Mouse (Mus musculus) midbrain, embryonic 13.5 days (tissue): Measurements from ENCODE around the gene Rnf166. TPM values are rescaled to one million over a fixed set of nuclear protein-coding genes. Genes with fewer than 3 reads are reported as not detected.

Experiments
- ATAC-seq: fragments of 200-750 bp; cut with Nextera tagmentation; 2 replicates; pipeline ENCODE4 v1.8.0; 2017; ENCODE audit warnings: mild to moderate bottlenecking, moderate TSS enrichment, moderate library complexity
- H3K27ac ChIP-seq: fragments of 300-500 bp; sonication (generic); 2 replicates; pipeline ENCODE4 v1.5.1; 2015; ENCODE audit warnings: inconsistent platforms, mild to moderate bottlenecking, moderate library complexity
- H3K27me3 ChIP-seq: fragments of 300-500 bp; sonication (generic); 2 replicates; pipeline ENCODE4 v1.6.1; 2015; ENCODE audit warnings: mild to moderate bottlenecking, inconsistent platforms
- H3K36me3 ChIP-seq: fragments of 300-500 bp; sonication (generic); 2 replicates; pipeline ENCODE4 v1.6.1; 2015; ENCODE audit warnings: mild to moderate bottlenecking, inconsistent platforms
- H3K4me1 ChIP-seq: fragments of 300-500 bp; sonication (generic); replicated peaks from 2 replicates; pipeline ENCODE4 v1.6.1; 2015; ENCODE audit warnings: inconsistent platforms
- H3K4me2 ChIP-seq: fragments of 300-500 bp; sonication (generic); replicated peaks from 2 replicates; pipeline ENCODE4 v1.6.1; 2015; ENCODE audit warnings: moderate library complexity, mild to moderate bottlenecking, inconsistent platforms
- H3K4me3 ChIP-seq: fragments of 300-500 bp; sonication (generic); replicated peaks from 2 replicates; pipeline ENCODE4 v1.5.1; 2015; ENCODE audit warnings: mild to moderate bottlenecking, inconsistent platforms
- H3K9ac ChIP-seq: fragments of 300-500 bp; sonication (generic); replicated peaks from 2 replicates; pipeline ENCODE4 v1.6.1; 2015; ENCODE audit warnings: mild to moderate bottlenecking, inconsistent platforms
- H3K9me3 ChIP-seq: fragments of 300-500 bp; sonication (generic); 2 replicates; pipeline ENCODE4 v1.6.1; 2016; ENCODE audit warnings: mild to moderate bottlenecking, inconsistent platforms
- WGBS: fragments of 180-500 bp; shearing (Covaris S2); methylation state at CpG from one replicate; pipeline ENCODE4 v1.1.7; 2015; 5-methylcytosine and 5-hydroxymethylcytosine counted together
- polyA plus RNA-seq: library from polyadenylated mRNA; unstranded; fragments of >200 nt; fragmentation: Nextera tagmentation; extraction: Ambion mirVana; gene quantifications from 2 replicates; pipeline ENCODE4 v1.2.1, GENCODE M21; 2015

Gene Rnf166
- polyA plus RNA-seq, 1 experiment from 2014 or later = 38.1 TPM

DNA sequence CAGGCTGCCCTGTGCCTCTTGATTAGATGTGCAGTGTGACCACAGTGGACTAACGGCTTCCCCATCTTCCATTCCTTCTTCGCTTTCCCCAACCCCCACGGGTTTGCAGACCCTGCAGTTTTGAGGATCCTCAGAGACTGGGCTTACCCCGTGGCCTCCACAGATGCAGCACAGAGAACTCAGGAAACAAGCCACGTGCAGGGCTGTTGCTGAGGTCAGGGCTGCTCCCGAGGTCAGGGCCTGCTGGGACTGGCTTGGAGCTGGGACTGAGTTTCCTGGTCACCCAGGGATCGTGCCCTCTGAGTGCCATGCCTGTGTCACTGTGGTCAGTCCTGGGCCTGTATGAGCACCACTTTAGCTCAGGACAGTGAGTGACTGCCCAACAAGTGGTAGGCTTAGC is 10.9 kb downstream of the Rnf166 start:
- H3K27me3 ChIP-seq = peaks cover 35% of the 10 kb centered on the region
- no peak for ATAC-seq
- 78% methylated on average over 7 of the region's 7 CpGs for WGBS

DNA sequence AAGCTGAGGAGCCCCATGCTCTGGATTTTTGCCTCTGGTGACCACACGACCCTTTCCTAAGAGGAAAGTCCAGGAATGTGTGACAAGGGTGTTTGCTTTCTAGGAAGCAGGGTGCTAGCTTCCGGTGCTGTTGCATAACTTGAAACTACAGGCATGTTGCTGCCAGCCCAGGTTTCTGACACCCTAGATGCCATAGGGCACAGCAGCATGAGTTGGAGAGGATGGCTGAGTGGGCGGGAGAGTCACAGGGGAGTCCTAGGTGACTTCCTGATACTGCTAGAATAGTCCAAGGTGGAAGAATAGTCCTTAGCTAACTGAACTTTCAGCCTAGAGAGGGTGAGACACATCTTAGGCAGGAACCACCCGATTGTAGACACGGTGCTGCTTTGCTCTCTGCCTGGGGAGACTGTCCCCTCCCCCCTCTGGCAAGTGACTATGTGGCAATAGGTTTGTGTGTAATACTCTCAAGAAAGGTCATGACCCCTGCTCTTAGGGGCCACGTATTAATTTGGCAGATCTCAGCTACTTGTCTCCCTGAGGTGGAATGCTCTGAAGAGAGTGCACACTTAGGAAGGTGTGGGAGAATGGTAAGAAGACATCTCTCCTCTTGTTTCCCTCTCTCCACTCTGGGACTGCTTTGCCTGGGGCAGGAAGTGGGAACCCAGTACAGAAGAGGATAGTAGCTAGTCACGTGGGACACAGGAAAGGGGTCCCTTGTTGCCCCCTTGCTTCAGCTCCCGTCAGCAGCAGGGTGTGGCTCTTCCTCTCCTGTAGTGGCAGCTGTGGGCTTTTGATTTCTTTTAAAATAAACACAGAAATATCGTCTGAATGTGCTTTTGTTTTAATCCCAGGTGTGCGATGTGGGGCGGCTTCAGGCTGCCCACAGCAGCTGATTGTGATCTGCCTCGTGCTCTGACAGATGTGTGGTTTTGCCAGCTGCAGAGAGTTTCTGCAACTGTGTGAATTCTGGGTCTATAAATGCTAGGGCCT is 11.9 kb downstream of the Rnf166 start:
- no peak for ATAC-seq
- Histone ChIP-seq H3K4me1 (peaks cover 13% of the 10 kb centered on the region), H3K9ac (no peak overlapping the region), H3K27ac (no peak overlapping the region), H3K36me3 (peaks cover 39% of the 10 kb centered on the region), H3K4me3 (no peak overlapping the region), H3K9me3 (no peaks in the 10 kb centered on the region), H3K4me2 (no peak overlapping the region), H3K27me3 (peaks cover 46% of the 10 kb centered on the region)
- 68% methylated on average over 12 of the region's 12 CpGs for WGBS

More for the DNA sequence above, 10.9 kb downstream of the Rnf166 start:
- Histone ChIP-seq H3K4me3 (no peak overlapping the region), H3K27ac (no peak overlapping the region), H3K9me3 (no peaks in the 10 kb centered on the region), H3K9ac (no peak overlapping the region), H3K36me3 (peaks cover 49% of the 10 kb centered on the region), H3K4me2 (no peak overlapping the region), H3K4me1 (peaks cover 11% of the 10 kb centered on the region)

DNA sequence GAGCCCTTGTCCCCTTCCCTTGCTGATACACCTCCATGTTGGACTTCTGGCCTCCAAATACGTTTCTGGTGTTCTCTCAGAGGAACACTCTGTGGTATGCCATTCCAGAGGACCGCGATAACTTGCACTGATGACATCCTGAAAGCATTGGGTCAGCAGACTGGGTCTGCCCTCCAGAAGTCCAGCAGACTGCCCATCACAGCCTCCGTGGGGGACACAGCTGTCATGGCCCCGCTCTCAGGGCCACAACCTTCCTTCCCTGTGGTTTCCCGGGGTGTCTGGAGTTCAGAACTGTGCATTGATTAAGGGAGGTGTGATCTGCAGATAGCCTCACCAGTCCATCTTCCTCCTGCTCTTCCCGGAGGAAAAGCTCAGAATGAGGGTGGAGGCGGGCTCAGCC is 13.4 kb downstream of the Rnf166 start:
- ATAC-seq = no peak
- Histone ChIP-seq H3K4me2 (no peak overlapping the region), H3K9me3 (no peaks in the 10 kb centered on the region), H3K4me1 (peaks cover 13% of the 10 kb centered on the region), H3K4me3 (no peak overlapping the region), H3K27me3 (peaks cover 59% of the 10 kb centered on the region), H3K9ac (no peak overlapping the region; the same call in 1 of the 2 replicates), H3K27ac (no peak overlapping the region), H3K36me3 (peaks cover 25% of the 10 kb centered on the region)
- WGBS = 68% methylated on average over 8 of the region's 8 CpGs

DNA sequence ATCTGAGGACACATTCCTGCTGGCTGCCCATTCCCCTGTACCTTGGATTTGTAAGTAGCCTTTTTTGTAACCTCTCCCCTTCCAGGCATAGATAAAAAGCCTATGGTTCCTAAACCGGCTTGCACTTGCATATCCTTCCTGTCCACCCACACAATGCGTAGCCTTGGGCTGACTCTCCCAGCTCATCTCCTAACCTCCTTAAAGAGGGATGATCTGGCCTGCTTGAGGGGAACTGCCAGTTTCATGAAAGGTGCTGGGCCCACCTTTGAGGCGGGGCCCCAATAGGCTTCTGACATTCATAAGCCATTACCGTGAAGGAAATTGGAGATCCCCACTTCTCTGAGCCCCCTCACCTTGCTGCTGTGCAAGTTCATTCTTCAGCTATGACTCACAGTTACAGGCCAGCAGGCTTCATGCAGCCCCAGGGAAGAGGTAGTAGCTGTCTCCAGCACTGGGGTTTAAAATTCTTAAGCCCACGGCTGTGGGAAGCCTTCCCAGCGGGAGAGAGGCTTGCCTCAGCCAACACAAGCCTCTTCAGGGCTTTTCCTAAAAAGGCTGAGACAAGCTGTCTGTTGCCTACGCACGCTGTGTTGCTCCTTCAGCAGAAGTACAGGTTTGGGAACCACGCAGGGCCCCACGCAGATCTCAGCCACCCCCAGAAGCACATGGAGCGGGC is 14.3 kb downstream of the Rnf166 start:
- peaks cover 65% of the 10 kb centered on the region for H3K27me3 ChIP-seq
- H3K9me3 ChIP-seq = no peaks in the 10 kb centered on the region
- H3K4me2 ChIP-seq = no peak overlapping the region
- H3K36me3 ChIP-seq = peaks cover 16% of the 10 kb centered on the region
- no peak overlapping the region for H3K9ac ChIP-seq
- peaks cover 13% of the 10 kb centered on the region for H3K4me1 ChIP-seq
- no peak overlapping the region for H3K27ac ChIP-seq
- H3K4me3 ChIP-seq = no peak overlapping the region
- ATAC-seq = no peak
- 56% methylated on average over 11 of the region's 11 CpGs for WGBS

DNA sequence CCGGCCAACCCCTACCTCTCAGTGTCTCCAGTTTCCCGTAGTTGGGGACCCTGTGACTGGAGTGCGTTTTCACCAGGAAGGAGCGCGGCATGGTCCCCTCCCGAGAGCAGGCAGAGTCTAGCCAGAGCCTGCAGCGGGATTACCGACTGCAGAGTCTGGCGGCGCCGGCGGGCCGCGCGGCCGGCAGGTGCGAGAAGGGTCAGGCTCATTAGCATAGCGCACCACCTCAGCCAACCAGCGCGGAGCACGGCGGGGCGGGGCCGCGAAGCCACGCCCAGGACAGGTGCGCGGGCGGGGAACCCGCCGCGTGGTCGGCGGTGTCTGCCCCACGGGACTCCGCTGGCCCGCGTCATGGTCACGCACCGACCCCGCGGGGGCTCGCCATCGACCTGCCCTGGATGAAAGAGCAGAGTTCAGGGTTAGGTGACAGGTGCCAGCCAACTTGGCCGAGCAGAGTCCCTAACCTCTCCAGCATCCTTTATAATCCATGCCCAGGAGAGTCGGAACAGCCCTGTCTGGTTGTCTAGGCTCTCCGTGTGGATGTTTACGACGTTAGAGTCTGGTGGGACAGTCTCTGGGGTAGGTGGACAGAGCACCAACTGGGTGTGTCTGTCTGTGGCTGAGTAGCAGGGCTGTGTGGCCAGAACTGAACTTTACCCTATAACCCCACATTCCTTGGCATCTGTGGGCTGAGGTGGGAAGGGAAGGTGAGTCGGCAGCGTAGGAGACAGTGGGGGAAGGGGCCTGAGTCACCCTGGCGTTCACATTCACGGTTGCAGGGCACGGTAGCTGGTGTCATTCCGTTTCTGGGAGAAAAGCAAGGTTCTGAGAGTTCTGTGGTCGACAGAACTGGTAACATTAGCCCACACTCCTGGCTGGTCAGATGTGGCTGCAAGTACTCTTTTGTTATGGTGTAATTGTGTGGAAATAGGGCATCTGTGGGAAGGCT is 15.1 kb downstream of the Rnf166 start, which contains the start of gene Snai3:
Gene Snai3, minus strand, starts transcription at position 210 of the 949 bp plus-strand sequence.
- Histone ChIP-seq H3K4me2 (peak within 1 kb of the TSS; percentile 65), H3K4me1 (peaks cover 13% of the 10 kb centered on the region), H3K9me3 (no peaks in the 10 kb centered on the region), H3K9ac (peak within 1 kb of the TSS; percentile 55), H3K36me3 (peaks cover 8% of the 10 kb centered on the region), H3K27ac (no peak within 1 kb of the TSS), H3K4me3 (peak within 1 kb of the TSS; percentile 35), H3K27me3 (peaks cover 71% of the 10 kb centered on the region)
- 2% methylated on average over 56 of the region's 56 CpGs for WGBS
- ATAC-seq = peak; percentile 77

DNA sequence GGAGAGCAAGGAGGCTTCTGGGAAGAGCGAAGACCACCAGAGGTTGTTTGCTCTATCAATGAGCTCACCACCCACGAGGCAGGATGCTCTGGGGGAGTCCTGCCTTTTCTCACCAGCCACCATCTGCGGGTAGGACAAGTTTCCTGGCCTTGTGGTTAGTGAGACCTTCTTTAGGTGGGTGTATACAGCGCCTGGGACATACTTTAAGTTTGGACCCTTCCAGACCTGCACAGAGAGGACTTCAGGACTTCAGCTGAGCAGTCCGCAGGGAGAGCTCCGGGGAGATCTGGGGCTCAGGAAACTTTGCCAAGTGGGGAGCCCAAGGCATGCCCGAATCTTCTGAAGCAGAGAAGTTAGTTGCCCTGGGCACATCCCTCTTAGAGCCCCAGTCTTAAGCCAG is 15.9 kb downstream of the Rnf166 start:
- peaks cover 74% of the 10 kb centered on the region for H3K27me3 ChIP-seq
- no peak overlapping the region; the same call in 1 of the 2 replicates for H3K9ac ChIP-seq
- no peak overlapping the region for H3K27ac ChIP-seq
- H3K4me3 ChIP-seq = peak overlapping the region; percentile 35; the same call in 1 of the 2 replicates
- 26% methylated on average over 7 of the region's 7 CpGs for WGBS
- ATAC-seq = no peak
- H3K9me3 ChIP-seq = no peaks in the 10 kb centered on the region
- peaks cover 13% of the 10 kb centered on the region for H3K4me1 ChIP-seq
- peak overlapping the region; percentile 65 for H3K4me2 ChIP-seq
- H3K36me3 ChIP-seq = no peaks in the 10 kb centered on the region

DNA sequence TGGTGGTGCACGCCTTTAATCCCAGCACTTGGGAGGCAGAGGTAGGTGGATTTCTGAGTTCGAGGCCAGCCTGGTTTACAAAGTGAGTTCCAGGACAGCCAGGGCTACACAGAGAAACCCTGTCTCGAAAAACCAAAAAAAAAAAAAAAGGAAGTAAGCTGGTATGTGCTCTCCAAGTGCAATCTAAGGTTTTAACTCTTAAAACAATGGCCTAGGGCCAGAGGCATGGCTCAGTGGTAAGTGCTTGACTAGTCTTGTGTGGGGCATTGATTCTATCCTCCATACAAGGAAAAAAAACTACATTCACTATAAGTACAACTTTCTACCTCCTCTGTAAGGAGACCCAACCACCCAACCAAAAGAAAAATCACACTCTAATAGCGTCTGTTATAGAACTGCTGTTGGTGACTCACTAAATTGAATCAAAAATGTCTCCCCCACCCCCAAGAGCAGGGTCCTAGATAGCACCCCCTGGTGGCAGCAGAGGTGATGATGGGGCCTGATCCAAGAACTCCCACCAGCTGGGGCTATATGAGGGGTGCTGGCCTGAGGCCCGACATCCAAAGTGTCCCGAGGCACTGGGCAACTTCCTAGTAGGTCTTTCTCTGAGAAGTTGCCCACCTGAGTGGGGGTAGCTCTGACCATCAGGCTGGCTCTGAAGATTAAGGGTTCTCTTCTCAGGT is 16.5 kb downstream of the Rnf166 start:
- no peak overlapping the region for H3K4me3 ChIP-seq
- no peaks in the 10 kb centered on the region for H3K9me3 ChIP-seq
- ATAC-seq = no peak
- H3K27ac ChIP-seq = no peak overlapping the region
- peaks cover 74% of the 10 kb centered on the region for H3K27me3 ChIP-seq
- no peak overlapping the region for H3K9ac ChIP-seq
- no peaks in the 10 kb centered on the region for H3K36me3 ChIP-seq
- H3K4me1 ChIP-seq = peaks cover 13% of the 10 kb centered on the region
- WGBS = 54% methylated on average over 6 of the region's 6 CpGs
- H3K4me2 ChIP-seq = no peak overlapping the region

DNA sequence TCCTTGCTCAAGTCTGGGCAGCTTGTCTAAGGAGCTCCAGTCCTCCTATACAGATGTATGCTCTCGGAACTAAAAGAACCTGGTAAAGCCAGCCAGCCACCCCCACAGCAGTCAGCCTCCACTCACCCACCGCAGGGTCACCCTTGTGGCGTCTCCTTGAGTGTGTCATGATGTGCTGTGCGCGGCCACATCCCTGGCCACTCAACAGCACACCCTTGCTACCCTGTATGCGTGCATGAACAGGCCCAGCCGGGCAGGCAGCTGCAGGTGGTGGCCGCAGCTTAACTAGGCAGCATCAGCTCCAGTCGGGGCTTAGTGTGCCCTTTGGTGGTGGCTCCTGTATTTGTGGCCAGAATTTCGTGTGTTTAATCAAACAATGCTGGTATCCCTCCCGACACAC is 18.7 kb downstream of the Rnf166 start:
- Histone ChIP-seq H3K27ac (no peak overlapping the region), H3K36me3 (no peaks in the 10 kb centered on the region), H3K4me1 (peaks cover 13% of the 10 kb centered on the region), H3K4me2 (no peak overlapping the region), H3K4me3 (no peak overlapping the region), H3K9me3 (no peaks in the 10 kb centered on the region), H3K27me3 (peaks cover 63% of the 10 kb centered on the region), H3K9ac (no peak overlapping the region)
- 76% methylated on average over 11 of the region's 11 CpGs for WGBS
- no peak for ATAC-seq

DNA sequence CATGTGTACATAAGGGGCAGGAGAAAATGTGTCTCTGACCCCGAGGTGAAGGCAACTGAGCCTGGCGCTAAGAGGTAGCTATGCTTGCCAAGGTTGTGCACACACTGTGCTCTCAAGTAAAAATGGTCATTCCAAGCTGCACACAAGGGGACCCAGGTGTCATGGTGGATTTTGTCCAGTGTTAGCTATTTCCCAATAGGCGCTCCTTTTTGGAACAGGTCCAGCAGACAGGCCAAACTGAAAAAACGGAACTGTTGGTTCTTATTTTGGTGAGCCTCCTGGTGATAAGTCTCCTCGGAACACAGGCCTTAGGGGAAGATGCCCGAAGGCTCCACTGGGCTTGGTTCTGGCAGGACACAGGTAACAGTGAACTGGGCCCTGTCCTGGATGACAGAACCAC is 21.5 kb downstream of the Rnf166 start:
- Histone ChIP-seq H3K27ac (no peak overlapping the region), H3K9me3 (no peaks in the 10 kb centered on the region), H3K36me3 (no peaks in the 10 kb centered on the region), H3K9ac (no peak overlapping the region), H3K4me2 (no peak overlapping the region), H3K4me1 (no peaks in the 10 kb centered on the region), H3K27me3 (peaks cover 36% of the 10 kb centered on the region), H3K4me3 (no peak overlapping the region)
- WGBS = 89% methylated on average over 6 of the region's 6 CpGs
- ATAC-seq = no peak

DNA sequence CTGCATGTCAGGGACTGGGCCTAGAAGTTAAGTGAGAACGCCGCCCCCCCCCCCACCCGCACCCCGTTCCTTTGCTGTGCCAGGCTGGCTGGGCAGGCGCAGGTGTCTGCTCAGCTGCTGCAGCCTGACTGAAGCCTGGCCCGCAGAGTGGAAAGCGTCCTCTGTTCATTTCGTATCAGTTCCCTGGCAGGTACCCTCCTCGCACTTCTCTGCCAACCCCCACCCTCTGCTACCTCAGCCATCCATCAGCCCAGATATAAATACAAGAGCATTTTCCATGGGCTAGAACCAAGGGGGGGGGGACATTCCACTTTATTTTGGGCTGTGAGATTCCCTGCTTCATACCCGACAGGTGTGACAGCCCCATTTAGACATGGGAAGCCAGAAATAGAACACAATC is 23.7 kb downstream of the Rnf166 start:
- H3K27me3 ChIP-seq = peaks cover 15% of the 10 kb centered on the region; the same call in 1 of the 2 replicates
- 91% methylated on average over 10 of the region's 10 CpGs for WGBS
- no peaks in the 10 kb centered on the region for H3K4me1 ChIP-seq
- no peak overlapping the region for H3K4me3 ChIP-seq
- H3K9me3 ChIP-seq = no peaks in the 10 kb centered on the region
- no peak overlapping the region for H3K9ac ChIP-seq
- no peak for ATAC-seq
- H3K4me2 ChIP-seq = no peak overlapping the region
- H3K27ac ChIP-seq = no peak overlapping the region
- H3K36me3 ChIP-seq = no peaks in the 10 kb centered on the region

DNA sequence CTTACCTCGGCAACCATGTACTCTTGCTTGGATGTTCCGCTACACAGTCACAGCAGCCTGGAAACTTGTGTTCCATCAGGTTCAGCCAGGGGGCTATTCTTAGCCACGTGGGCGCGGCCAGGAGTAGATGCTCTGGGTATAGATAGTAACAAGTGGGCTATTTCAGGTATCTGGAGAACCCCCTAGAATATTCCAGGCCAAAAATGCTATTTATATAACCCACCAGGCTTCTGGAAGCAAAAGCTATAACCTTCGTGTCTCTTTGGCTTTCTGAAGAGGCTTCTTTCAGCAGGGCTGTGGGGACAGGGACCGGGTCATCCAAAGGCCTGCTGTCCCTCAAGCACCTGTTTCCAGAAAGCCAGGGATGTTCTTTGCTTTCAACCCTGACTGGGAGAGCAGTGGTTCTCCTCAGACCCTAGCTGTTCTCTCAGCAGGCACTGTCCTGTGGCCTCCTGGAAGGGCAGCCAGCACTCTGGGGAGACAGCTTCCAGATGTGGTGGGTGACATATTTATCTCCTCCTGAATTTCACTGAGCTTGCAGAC is 24.6 kb downstream of the Rnf166 start:
- no peak overlapping the region for H3K4me2 ChIP-seq
- H3K9ac ChIP-seq = no peak overlapping the region
- H3K36me3 ChIP-seq = no peaks in the 10 kb centered on the region
- ATAC-seq = no peak
- no peaks in the 10 kb centered on the region for H3K9me3 ChIP-seq
- no peak overlapping the region for H3K4me3 ChIP-seq
- H3K27me3 ChIP-seq = peaks cover 10% of the 10 kb centered on the region; the same call in 1 of the 2 replicates
- no peak overlapping the region for H3K27ac ChIP-seq
- peaks cover 4% of the 10 kb centered on the region; the same call in 1 of the 2 replicates for H3K4me1 ChIP-seq
- WGBS = 86% methylated on average over 7 of the region's 7 CpGs
